Mouse (Mus musculus): ENCODE measurements around the gene Treml1. TPM values are rescaled to one million over a fixed set of nuclear protein-coding genes. Genes with fewer than 3 reads are reported as not detected.

Treml1 gene
- 0.50 and 2.9 TPM in 2 replicates for polyA plus RNA-seq (2012; ENCODE audit: low replicate concordance)

GRCm38 (mm10) chr17:48359616-48360015, at the start of gene Treml1:
Gene Treml1, plus strand, starts transcription at chr17:48359916.

DNA sequence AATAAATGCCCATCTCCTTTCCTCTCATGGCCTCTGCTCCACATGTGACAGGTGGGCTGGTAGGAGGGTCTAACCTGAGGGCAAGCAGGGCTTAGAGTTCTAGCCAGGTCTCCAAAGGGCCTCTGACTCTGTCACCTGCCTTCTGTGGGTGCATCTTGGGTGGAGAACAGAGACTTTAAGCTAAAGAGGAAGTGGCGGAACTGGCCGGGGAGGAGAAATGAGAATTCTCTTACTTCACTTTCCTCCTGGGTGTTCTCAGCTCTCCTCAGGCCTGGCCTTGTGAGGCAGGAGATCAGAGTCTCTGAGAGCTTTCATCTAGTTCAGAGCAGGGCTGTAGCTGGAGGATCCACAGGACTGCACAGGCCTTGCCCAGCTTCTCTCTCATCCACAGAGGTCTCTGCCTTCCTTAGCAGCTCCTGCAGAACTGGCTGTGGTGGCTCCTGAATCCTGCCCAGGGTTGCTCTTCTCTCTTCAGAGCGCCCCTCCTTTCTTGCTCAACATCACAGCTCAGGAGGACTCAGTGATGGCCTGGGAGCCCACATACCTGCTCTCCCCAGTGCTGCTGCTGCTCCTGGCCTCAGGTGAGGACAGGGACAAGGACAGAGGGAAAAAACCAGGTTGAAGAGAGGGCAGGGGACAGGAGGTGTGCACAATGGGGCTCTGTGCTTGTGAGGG, 43.7 kb upstream of the Treml1 start, which contains the start of gene B430306N03Rik:
B430306N03Rik (plus strand) TSS at position 237 of the 675 bp plus-strand sequence.

DNA sequence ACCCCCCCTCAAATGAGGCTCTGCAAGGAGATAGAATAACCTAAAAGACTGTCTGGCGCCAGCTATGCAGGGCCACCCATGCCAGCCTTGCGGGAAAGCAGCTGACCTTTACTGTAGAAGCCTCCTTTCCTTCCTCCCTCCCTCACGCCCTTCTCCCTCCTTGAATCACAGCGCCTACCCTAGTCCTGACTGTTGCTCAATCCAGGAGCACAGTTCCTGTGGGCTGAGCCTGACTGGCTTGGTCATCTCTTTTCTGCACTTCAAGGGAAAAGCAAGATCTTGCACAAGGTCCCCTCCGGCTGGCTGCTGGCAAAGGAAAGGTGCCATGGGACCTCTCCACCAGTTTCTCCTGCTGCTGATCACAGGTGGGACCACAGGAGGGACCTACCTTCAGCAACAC, 13.5 kb upstream of the Treml1 start, which contains the start of gene Trem2:
Trem2 (plus strand) TSS at position 171 of the 400 bp plus-strand sequence.

DNA sequence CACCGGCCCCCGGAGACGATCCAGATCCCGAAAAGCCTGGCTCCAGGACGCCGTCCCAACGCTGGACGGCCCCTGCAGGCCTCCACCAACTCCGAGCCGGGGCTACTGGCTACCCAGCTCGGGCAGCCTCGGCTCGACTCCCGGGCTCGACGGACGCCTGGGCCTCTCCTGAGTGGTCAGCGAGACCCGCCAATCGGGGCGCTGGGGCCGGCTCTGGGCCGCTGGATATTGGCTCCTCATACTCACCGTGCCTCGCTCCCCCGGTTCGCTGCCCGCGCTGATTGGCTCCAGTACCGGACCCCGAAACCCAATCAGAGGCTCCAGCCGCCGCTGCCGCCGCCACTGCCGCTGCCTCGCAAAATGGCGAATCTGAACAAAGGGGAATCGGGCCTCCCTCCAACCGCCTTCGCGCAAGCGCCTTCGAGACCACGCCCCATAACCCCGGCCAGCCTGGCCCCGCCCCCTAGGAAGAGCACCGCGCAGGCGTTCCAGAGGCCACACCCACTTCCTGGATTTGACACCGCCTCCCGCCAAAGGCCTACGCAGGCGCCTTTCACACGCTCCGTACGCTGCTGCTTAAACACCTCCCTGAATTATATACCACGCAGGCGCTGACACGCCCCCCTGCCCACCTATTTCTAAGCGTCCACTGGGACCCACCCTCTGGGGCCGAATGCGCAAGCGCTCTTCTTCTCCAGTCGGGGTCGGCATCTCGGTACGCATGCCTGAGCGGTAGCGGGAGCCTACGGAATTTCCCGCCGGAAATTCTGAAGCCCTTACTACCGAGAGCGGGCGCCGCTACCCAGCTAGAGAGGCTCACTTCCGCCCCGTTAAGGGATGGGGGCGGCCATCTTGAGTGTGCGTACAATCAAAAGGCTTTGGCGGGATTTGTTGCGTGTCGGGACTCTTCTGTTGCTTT, 49.9 kb downstream of the Treml1 start, which contains the start of the genes Nfya and Oard1:
Nfya (minus strand) TSS at position 527 of the 919 bp plus-strand sequence.
Oard1 (plus strand) TSS at position 635 of the 919 bp plus-strand sequence.

Other genes with a start within 250 kb of the Treml1 start
- not detected in 2 replicates for gene 9830107B12Rik, start 213.6 kb upstream of the Treml1 start, polyA plus RNA-seq (2012; ENCODE audit: low replicate concordance)
- gene A530064D06Rik, start 192.6 kb upstream of the Treml1 start, polyA plus RNA-seq (2012; ENCODE audit: low replicate concordance) = 0.17 TPM in 1 of 2 replicates, not detected in the other
- not detected in 2 replicates for gene Trem1, start 127.1 kb upstream of the Treml1 start, polyA plus RNA-seq (2012; ENCODE audit: low replicate concordance)
- gene Trem3, start 112.1 kb upstream of the Treml1 start, polyA plus RNA-seq (2012; ENCODE audit: low replicate concordance) = not detected in 2 replicates
- gene Treml4, start 95.6 kb upstream of the Treml1 start, polyA plus RNA-seq (2012; ENCODE audit: low replicate concordance) = 3.2 and 6.5 TPM in 2 replicates
- 6.5 and 10.4 TPM in 2 replicates for gene Treml2, start 60.4 kb upstream of the Treml1 start, polyA plus RNA-seq (2012; ENCODE audit: low replicate concordance)
- gene B430306N03Rik, start 43.8 kb upstream of the Treml1 start, polyA plus RNA-seq (2012; ENCODE audit: low replicate concordance) = 1.1 and 2.0 TPM in 2 replicates
- gene Trem2, start 13.5 kb upstream of the Treml1 start, polyA plus RNA-seq (2012; ENCODE audit: low replicate concordance) = 0.17 and 0.53 TPM in 2 replicates
- gene Nfya, start 50.0 kb downstream of the Treml1 start, polyA plus RNA-seq (2012; ENCODE audit: low replicate concordance) = 16.0 and 20.8 TPM in 2 replicates
- 1.9 and 18.5 TPM in 2 replicates for gene Oard1, start 50.1 kb downstream of the Treml1 start, polyA plus RNA-seq (2012; ENCODE audit: low replicate concordance)
- 0.16 and 0.28 TPM in 2 replicates for gene Apobec2, start 73.0 kb downstream of the Treml1 start, polyA plus RNA-seq (2012; ENCODE audit: low replicate concordance)
- gene Tspo2, start 91.6 kb downstream of the Treml1 start, polyA plus RNA-seq (2012; ENCODE audit: low replicate concordance) = 16.4 and 26.4 TPM in 2 replicates
- 3.7 and 6.8 TPM in 2 replicates for gene Unc5cl, start 95.0 kb downstream of the Treml1 start, polyA plus RNA-seq (2012; ENCODE audit: low replicate concordance)

Data from leukemia stem cell, adult 10-12 weeks (primary cell).